Mouse (Mus musculus): ENCODE measurements around the gene Pnkd. TPM values are rescaled to one million over a fixed set of nuclear protein-coding genes. Genes with fewer than 3 reads are reported as not detected.

Pnkd gene
- polyA plus RNA-seq, 1 experiment, result 165 TPM

- DNase-seq, result peak; percentile 84
- Histone ChIP-seq H3K36me3 (ENCODE audit: control insufficient read depth, insufficient read depth, low read length) (peaks cover 3% of the 10 kb centered on the region; the same call in 1 of the 2 replicates), H3K27me3 (replicated peaks; ENCODE audit: control insufficient read depth, insufficient read depth, low read length) (no peaks in the 10 kb centered on the region), H3K27ac (ENCODE audit: insufficient read depth, low read depth, low read length) (no peak overlapping the region), H3K4me1 (ENCODE audit: control insufficient read depth, insufficient read depth, low read length) (no peaks in the 10 kb centered on the region; the same call in 1 of the 2 replicates), H3K4me3 (ENCODE audit: insufficient read depth, low read depth, low read length) (no peak overlapping the region)
- TF ChIP-seq POLR2A (IDR thresholded peaks at IDR 0.05; ENCODE audit: low read depth, low read length), result no peak
- TF ChIP-seq CTCF (conservative IDR thresholded peaks at IDR 0.05; ENCODE audit: insufficient read depth, insufficient read length, low read depth, low read length), result no peak
- 27% methylated on average over 8 of the region's 8 CpGs for WGBS
Observed at GRCm38 (mm10) chr1:74277883-74278537, 6.7 kb upstream of the Pnkd start.

- 88% methylated on average over 10 of the region's 10 CpGs for WGBS
- TF ChIP-seq POLR2A (IDR thresholded peaks at IDR 0.05; ENCODE audit: low read depth, low read length), result no peak
- no peak for TF ChIP-seq CTCF (conservative IDR thresholded peaks at IDR 0.05; ENCODE audit: insufficient read depth, insufficient read length, low read depth, low read length)
- Histone ChIP-seq H3K27me3 (replicated peaks; ENCODE audit: control insufficient read depth, insufficient read depth, low read length) (no peaks in the 10 kb centered on the region), H3K36me3 (ENCODE audit: control insufficient read depth, insufficient read depth, low read length) (peaks cover 3% of the 10 kb centered on the region; the same call in 1 of the 2 replicates), H3K4me1 (ENCODE audit: control insufficient read depth, insufficient read depth, low read length) (peaks cover under 1% of the 10 kb centered on the region; the same call in 1 of the 2 replicates), H3K4me3 (ENCODE audit: insufficient read depth, low read depth, low read length) (no peak within 1 kb of the TSS), H3K27ac (ENCODE audit: insufficient read depth, low read depth, low read length) (no peak within 1 kb of the TSS)
- DNase-seq, result no peak
Observed at GRCm38 (mm10) chr1:74278538-74278937, 6.2 kb upstream of the Pnkd start, which contains the start of gene Gpbar1. Gene Gpbar1, plus strand, starts transcription at chr1:74278550.

- Histone ChIP-seq H3K27ac (ENCODE audit: insufficient read depth, low read depth, low read length) (no peak overlapping the region), H3K4me1 (ENCODE audit: control insufficient read depth, insufficient read depth, low read length) (peaks cover 3% of the 10 kb centered on the region; the same call in 1 of the 2 replicates), H3K36me3 (ENCODE audit: control insufficient read depth, insufficient read depth, low read length) (peaks cover 3% of the 10 kb centered on the region; the same call in 1 of the 2 replicates), H3K27me3 (replicated peaks; ENCODE audit: control insufficient read depth, insufficient read depth, low read length) (no peaks in the 10 kb centered on the region), H3K4me3 (ENCODE audit: insufficient read depth, low read depth, low read length) (no peak overlapping the region)
- TF ChIP-seq CTCF (conservative IDR thresholded peaks at IDR 0.05; ENCODE audit: insufficient read depth, insufficient read length, low read depth, low read length), result no peak
- DNase-seq, result no peak
- 86% methylated on average over 11 of the region's 11 CpGs for WGBS
Observed at GRCm38 (mm10) chr1:74278988-74279387, 5.7 kb upstream of the Pnkd start.

- Histone ChIP-seq H3K27ac (ENCODE audit: insufficient read depth, low read depth, low read length) (no peak overlapping the region), H3K27me3 (replicated peaks; ENCODE audit: control insufficient read depth, insufficient read depth, low read length) (no peaks in the 10 kb centered on the region), H3K36me3 (ENCODE audit: control insufficient read depth, insufficient read depth, low read length) (peaks cover 3% of the 10 kb centered on the region; the same call in 1 of the 2 replicates), H3K4me3 (ENCODE audit: insufficient read depth, low read depth, low read length) (no peak overlapping the region), H3K4me1 (ENCODE audit: control insufficient read depth, insufficient read depth, low read length) (peaks cover 3% of the 10 kb centered on the region; the same call in 1 of the 2 replicates)
- DNase-seq, result peak; percentile 38
- TF ChIP-seq POLR2A (IDR thresholded peaks at IDR 0.05; ENCODE audit: low read depth, low read length) (no peak), CTCF (conservative IDR thresholded peaks at IDR 0.05; ENCODE audit: insufficient read depth, insufficient read length, low read depth, low read length) (no peak)
- WGBS, result 75% methylated on average over 14 of the region's 14 CpGs
Observed at GRCm38 (mm10) chr1:74280591-74281325, 4.0 kb upstream of the Pnkd start.

- Histone ChIP-seq H3K4me1 (ENCODE audit: control insufficient read depth, insufficient read depth, low read length) (peaks cover 3% of the 10 kb centered on the region; the same call in 1 of the 2 replicates), H3K4me3 (ENCODE audit: insufficient read depth, low read depth, low read length) (no peak overlapping the region), H3K36me3 (ENCODE audit: control insufficient read depth, insufficient read depth, low read length) (peaks cover 3% of the 10 kb centered on the region; the same call in 1 of the 2 replicates), H3K27me3 (replicated peaks; ENCODE audit: control insufficient read depth, insufficient read depth, low read length) (no peaks in the 10 kb centered on the region), H3K27ac (ENCODE audit: insufficient read depth, low read depth, low read length) (no peak overlapping the region)
- WGBS, result 89% methylated on average over 2 of the region's 2 CpGs
- no peak for DNase-seq
- TF ChIP-seq POLR2A (IDR thresholded peaks at IDR 0.05; ENCODE audit: low read depth, low read length) (no peak), CTCF (conservative IDR thresholded peaks at IDR 0.05; ENCODE audit: insufficient read depth, insufficient read length, low read depth, low read length) (no peak)
Observed at GRCm38 (mm10) chr1:74281372-74281771, 3.4 kb upstream of the Pnkd start.

- DNase-seq, result no peak
- Histone ChIP-seq H3K27me3 (replicated peaks; ENCODE audit: control insufficient read depth, insufficient read depth, low read length) (no peaks in the 10 kb centered on the region), H3K4me1 (ENCODE audit: control insufficient read depth, insufficient read depth, low read length) (peaks cover 3% of the 10 kb centered on the region; the same call in 1 of the 2 replicates), H3K27ac (ENCODE audit: insufficient read depth, low read depth, low read length) (no peak overlapping the region), H3K4me3 (ENCODE audit: insufficient read depth, low read depth, low read length) (no peak overlapping the region), H3K36me3 (ENCODE audit: control insufficient read depth, insufficient read depth, low read length) (peaks cover 3% of the 10 kb centered on the region; the same call in 1 of the 2 replicates)
- WGBS, result 91% methylated on average over 8 of the region's 8 CpGs
- no peak for TF ChIP-seq POLR2A (IDR thresholded peaks at IDR 0.05; ENCODE audit: low read depth, low read length)
- no peak for TF ChIP-seq CTCF (conservative IDR thresholded peaks at IDR 0.05; ENCODE audit: insufficient read depth, insufficient read length, low read depth, low read length)
Observed at GRCm38 (mm10) chr1:74281886-74282285, 2.8 kb upstream of the Pnkd start.
